Mouse (Mus musculus): Measurements from ENCODE around the gene Smarca2.

DNA sequence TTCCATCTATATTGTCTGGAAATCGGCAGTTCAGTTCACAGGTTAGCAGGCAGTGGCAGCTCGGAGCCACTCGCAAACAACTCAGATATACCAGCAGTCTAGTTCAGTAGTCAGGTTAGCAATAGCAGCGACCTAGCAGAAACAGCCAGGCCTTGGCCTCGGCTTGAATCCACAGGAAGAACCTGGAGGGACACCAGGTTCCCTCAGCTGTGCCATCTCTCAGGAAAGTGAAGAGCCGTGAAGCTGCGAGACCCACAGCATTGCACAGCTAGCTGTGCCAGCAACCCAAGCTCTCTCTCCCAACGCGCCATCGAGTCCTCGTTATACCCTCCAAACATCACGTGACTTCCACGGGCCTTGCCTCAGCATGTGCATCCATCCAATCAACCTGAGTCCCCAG is 162.6 kb downstream of the Smarca2 start:
- TF ChIP-seq USF1 (IDR thresholded peaks at IDR 0.05; ENCODE audit: low read depth) (no peak), CTCF (IDR thresholded peaks at IDR 0.05; ENCODE audit: control insufficient read depth, insufficient read depth, insufficient read length) (no peak), MAX (IDR thresholded peaks at IDR 0.05) (no peak)
